9 mouse cellular contexts compared by ENCODE assay signal in genomic region chr1:138040556-138040955, GRCm38 (mm10).
DNase-seq lines count a peak whose midpoint lies in the region; ATAC-seq and TF ChIP-seq lines count a peak whose summit lies in the region.
"Had no signal": no experiment of that assay in that cellular context is flagged by ENCODE, and none has a peak within 500 bp of the region (broad histone marks: within the 10 kb centered on the region; RNA-seq: fewer than 3 reads in every experiment).

No protein-coding gene starts in this region.

- H3K9me3 ChIP-seq in forebrain, embryonic 14.5 days (replicated peaks; ENCODE audit: control insufficient read depth, low read length), result no peaks in the 10 kb centered on the region
- no peaks in the 10 kb centered on the region for H3K9me3 ChIP-seq in forebrain, embryonic 11.5 days (ENCODE audit: control insufficient read depth, low read length)
- H3K9me3 ChIP-seq in lung, postnatal 0 days (ENCODE audit: low read length), result no peaks in the 10 kb centered on the region
- no peaks in the 10 kb centered on the region for H3K9me3 ChIP-seq in embryonic facial prominence, embryonic 12.5 days
- H3K9me3 ChIP-seq in limb, embryonic 14.5 days (ENCODE audit: control insufficient read depth, low read length), result 0 out of 2 replicates have a peak, but pooled peaks cover 4% of the 10 kb centered on the region
- H3K9me3 ChIP-seq: hindbrain, embryonic 10.5 days had no signal

- no peak for TF ChIP-seq POLR2A in limb, embryonic 14.5 days (IDR thresholded peaks at IDR 0.05; ENCODE audit: borderline replicate concordance, extremely low read depth, insufficient read depth, insufficient read length)

- no peak overlapping the region for H3K4me2 ChIP-seq in forebrain, embryonic 14.5 days (ENCODE audit: low read length)
- H3K4me2 ChIP-seq in forebrain, embryonic 11.5 days (ENCODE audit: low read depth, low read length, severe bottlenecking), result no peak overlapping the region
- H3K4me2 ChIP-seq in lung, postnatal 0 days (replicated peaks; ENCODE audit: low read depth, low read length), result no peak overlapping the region
- no peak overlapping the region for H3K4me2 ChIP-seq in embryonic facial prominence, embryonic 12.5 days (replicated peaks)
- no peak overlapping the region for H3K4me2 ChIP-seq in limb, embryonic 14.5 days (replicated peaks; ENCODE audit: low read depth, low read length, severe bottlenecking)

- H3K4me1 ChIP-seq in forebrain, embryonic 14.5 days (ENCODE audit: control insufficient read depth, insufficient read depth, low read length), result peaks cover 3% of the 10 kb centered on the region; the same call in 1 of the 2 replicates
- no peaks in the 10 kb centered on the region for H3K4me1 ChIP-seq in forebrain, embryonic 11.5 days (replicated peaks; ENCODE audit: control insufficient read depth, insufficient read depth, low read length)
- no peaks in the 10 kb centered on the region for H3K4me1 ChIP-seq in lung, postnatal 0 days (ENCODE audit: insufficient read depth, low read depth, low read length)
- H3K4me1 ChIP-seq in embryonic facial prominence, embryonic 12.5 days, result peaks cover 30% of the 10 kb centered on the region
- H3K4me1 ChIP-seq in limb, embryonic 14.5 days (ENCODE audit: control insufficient read depth, insufficient read depth, low read length), result peaks cover 37% of the 10 kb centered on the region

- H3K27me3 ChIP-seq in forebrain, embryonic 14.5 days (replicated peaks; ENCODE audit: control insufficient read depth, insufficient read depth, low read length), result no peaks in the 10 kb centered on the region
- H3K27me3 ChIP-seq in forebrain, embryonic 11.5 days (ENCODE audit: control insufficient read depth, insufficient read depth, low read length), result no peaks in the 10 kb centered on the region
- no peaks in the 10 kb centered on the region for H3K27me3 ChIP-seq in lung, postnatal 0 days (replicated peaks; ENCODE audit: insufficient read depth, low read length)
- no peaks in the 10 kb centered on the region for H3K27me3 ChIP-seq in embryonic facial prominence, embryonic 12.5 days
- no peaks in the 10 kb centered on the region for H3K27me3 ChIP-seq in limb, embryonic 14.5 days (ENCODE audit: control insufficient read depth, insufficient read depth, low read length)

- TF ChIP-seq CTCF in lung, postnatal 0 days (IDR thresholded peaks at IDR 0.05), result no peak

- 62% methylated on average over 5 of the region's 5 CpGs for WGBS in forebrain, embryonic 14.5 days
- WGBS in forebrain, embryonic 11.5 days, result 65% methylated on average over 5 of the region's 5 CpGs
- WGBS in lung, postnatal 0 days, result 46% methylated on average over 5 of the region's 5 CpGs
- WGBS in embryonic facial prominence, embryonic 12.5 days, result 33% methylated on average over 5 of the region's 5 CpGs
- whole genome bisulfite sequencing in limb, embryonic 14.5 days, result 17% methylated on average over 5 of the region's 5 CpGs

- ATAC-seq in forebrain, embryonic 14.5 days, result no peak
- ATAC-seq in forebrain, embryonic 11.5 days (replicated peaks; ENCODE audit: low FRiP score), result no peak
- no peak for ATAC-seq in lung, postnatal 0 days
- no peak for ATAC-seq in embryonic facial prominence, embryonic 12.5 days (ENCODE audit: insufficient number of reproducible peaks, insufficient read depth, low FRiP score, low TSS enrichment)
- peak; percentile 24; the same call in 1 of the 2 replicates for ATAC-seq in limb, embryonic 14.5 days (ENCODE audit: low FRiP score, low read depth)

- no peaks in the 10 kb centered on the region for H3K36me3 ChIP-seq in forebrain, embryonic 14.5 days (ENCODE audit: control insufficient read depth, insufficient read depth, low read length)
- no peaks in the 10 kb centered on the region for H3K36me3 ChIP-seq in forebrain, embryonic 11.5 days (ENCODE audit: control insufficient read depth, insufficient read depth, low read length)
- H3K36me3 ChIP-seq in lung, postnatal 0 days (ENCODE audit: insufficient read depth, low read length), result no peaks in the 10 kb centered on the region
- H3K36me3 ChIP-seq in embryonic facial prominence, embryonic 12.5 days, result no peaks in the 10 kb centered on the region
- no peaks in the 10 kb centered on the region for H3K36me3 ChIP-seq in limb, embryonic 14.5 days (ENCODE audit: control insufficient read depth, insufficient read depth, low read length)
- H3K36me3 ChIP-seq: hindbrain, embryonic 10.5 days had no signal

- peak overlapping the region; percentile 8; the same call in 1 of the 2 replicates for H3K9ac ChIP-seq in forebrain, embryonic 14.5 days (ENCODE audit: low read length)
- H3K9ac ChIP-seq in forebrain, embryonic 11.5 days (ENCODE audit: low read length), result no peak overlapping the region
- no peak overlapping the region for H3K9ac ChIP-seq in lung, postnatal 0 days (replicated peaks; ENCODE audit: low read depth)
- no peak overlapping the region for H3K9ac ChIP-seq in embryonic facial prominence, embryonic 12.5 days
- no peak overlapping the region for H3K9ac ChIP-seq in limb, embryonic 14.5 days (ENCODE audit: low read depth, low read length, severe bottlenecking)

- no peak for TF ChIP-seq EP300 in lung, postnatal 0 days (IDR thresholded peaks at IDR 0.05)

- no peak overlapping the region for H3K4me3 ChIP-seq in forebrain, embryonic 14.5 days (ENCODE audit: low read depth, low read length)
- H3K4me3 ChIP-seq in forebrain, embryonic 11.5 days (ENCODE audit: low read depth, low read length), result no peak overlapping the region
- no peak overlapping the region for H3K4me3 ChIP-seq in lung, postnatal 0 days (ENCODE audit: low read depth, low read length)
- no peak overlapping the region for H3K4me3 ChIP-seq in embryonic facial prominence, embryonic 12.5 days
- H3K4me3 ChIP-seq in limb, embryonic 14.5 days (replicated peaks; ENCODE audit: low read length), result no peak overlapping the region
- H3K4me3 ChIP-seq: hindbrain, embryonic 10.5 days had no signal

- DNase-seq in forebrain, embryonic 14.5 days (ENCODE audit: low spot score), result no peak
- DNase-seq in forebrain, embryonic 11.5 days (ENCODE audit: low spot score), result no peak
- peak; percentile 33 for DNase-seq in lung, postnatal 0 days (ENCODE audit: low spot score)
- DNase-seq in lung, postnatal 25 days (ENCODE audit: low spot score), result no peak
- DNase-seq in limb, embryonic 14.5 days (ENCODE audit: low spot score), result peak; percentile 57
- no peak for DNase-seq in layer of hippocampus, postnatal 10 days (ENCODE audit: low spot score in 2 of 2)
- no peak for DNase-seq in layer of hippocampus, postnatal 36 days

- no peak overlapping the region for H3K27ac ChIP-seq in forebrain, embryonic 14.5 days (ENCODE audit: low read depth, low read length)
- no peak overlapping the region for H3K27ac ChIP-seq in forebrain, embryonic 11.5 days (ENCODE audit: low read depth, low read length)
- no peak overlapping the region for H3K27ac ChIP-seq in lung, postnatal 0 days (ENCODE audit: low read length)
- H3K27ac ChIP-seq in embryonic facial prominence, embryonic 12.5 days, result peak overlapping the region; percentile 26; the same call in 1 of the 2 replicates
- H3K27ac ChIP-seq in limb, embryonic 14.5 days (replicated peaks; ENCODE audit: low read depth, low read length), result no peak overlapping the region
- H3K27ac ChIP-seq: hindbrain, embryonic 10.5 days had no signal

Comparison
In these comparisons a context has a peak if more than half of its experiments do, and no peak if none do; other contexts are left out.
1. DNase-seq: peak in lung, postnatal 0 days (single experiment) and limb, embryonic 14.5 days (single experiment); none in forebrain, embryonic 14.5 days (single experiment), forebrain, embryonic 11.5 days (single experiment), lung, postnatal 25 days (single experiment), layer of hippocampus, postnatal 10 days (0 of 2) and layer of hippocampus, postnatal 36 days (0 of 2).